Mouse (Mus musculus): ENCODE measurements at regions not wholly inside any gene's neighbourhood (a gene's known extent, or its start where the extent isn't known, plus 50 kb on each side); places are given as distances from the start of the nearest gene placed in this dataset.

DNA sequence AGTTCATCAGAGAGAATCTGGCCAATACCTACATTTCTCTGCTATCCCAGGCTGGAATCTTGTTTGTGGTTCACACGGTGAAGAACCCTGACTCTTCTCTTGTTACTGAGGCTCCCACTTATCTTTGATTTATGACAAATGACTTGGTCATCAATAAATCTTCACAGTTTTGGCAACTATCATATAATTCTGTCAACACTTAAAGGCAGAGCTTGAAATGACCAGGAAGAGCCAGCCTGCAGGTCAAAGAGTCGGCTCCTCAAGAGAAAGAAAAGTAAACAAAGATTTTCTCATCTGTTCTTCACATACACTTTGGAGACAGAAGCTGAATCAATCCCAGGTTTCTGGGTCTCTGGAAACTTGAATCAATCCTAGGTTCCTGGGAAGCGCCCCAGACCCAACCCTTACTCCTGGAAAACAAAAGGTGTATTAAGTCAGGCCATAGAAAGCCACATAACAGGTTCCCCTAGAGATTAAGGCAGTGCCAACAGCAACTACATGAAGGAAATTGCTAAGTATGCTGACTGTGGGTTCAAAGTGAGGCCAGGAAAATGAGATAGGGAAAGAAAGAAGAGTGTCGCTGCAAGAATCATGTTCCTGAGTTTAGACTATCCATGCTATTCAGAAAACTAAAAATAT is 56.7 kb upstream of the Mad2l1 start:
- no peak for DNase-seq (ENCODE audit: extremely low spot score in 1 of 2, low spot score in 1 of 2)

DNA sequence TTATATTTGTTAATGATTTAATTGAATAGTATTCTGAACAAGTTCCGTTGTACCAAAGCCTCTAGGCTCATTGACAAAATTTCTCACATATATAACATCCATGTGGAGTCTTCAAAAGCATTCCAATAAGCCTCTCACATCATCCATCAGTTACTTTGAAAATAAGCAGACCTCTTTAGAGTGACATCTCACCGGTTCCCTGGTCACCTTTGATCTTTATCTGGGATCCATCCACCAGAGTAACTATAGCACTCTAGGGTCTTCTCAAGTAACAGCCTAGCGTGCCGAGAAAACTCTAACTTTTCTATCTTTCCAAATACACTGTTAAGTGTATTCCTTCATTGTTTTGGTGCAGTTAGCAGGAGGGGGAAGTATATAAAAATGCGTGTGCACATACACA is 55.6 kb upstream of the Mad2l1 start:
- DNase-seq (ENCODE audit: extremely low spot score in 1 of 2, low spot score in 1 of 2), result no peak

DNA sequence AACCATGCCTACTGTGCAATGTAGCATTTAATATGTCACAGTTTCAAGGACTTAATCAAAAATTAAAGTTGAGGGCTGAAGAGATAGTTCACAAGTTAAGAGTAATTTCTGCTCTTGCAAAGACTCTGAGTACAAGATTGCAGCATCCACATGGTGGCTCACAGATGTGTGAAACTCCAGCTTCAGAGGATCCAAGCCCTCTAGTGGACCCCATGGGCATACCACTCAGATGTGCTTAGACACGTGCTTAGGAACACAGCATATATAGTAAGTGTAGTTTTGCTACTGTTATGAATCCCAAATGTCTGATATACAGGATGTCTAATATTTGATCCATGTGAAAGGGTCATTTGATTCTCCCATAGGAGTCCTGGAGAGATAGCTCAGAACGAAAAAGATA is 55.0 kb upstream of the Mad2l1 start:
- no peak for DNase-seq (ENCODE audit: extremely low spot score in 1 of 2, low spot score in 1 of 2)

DNA sequence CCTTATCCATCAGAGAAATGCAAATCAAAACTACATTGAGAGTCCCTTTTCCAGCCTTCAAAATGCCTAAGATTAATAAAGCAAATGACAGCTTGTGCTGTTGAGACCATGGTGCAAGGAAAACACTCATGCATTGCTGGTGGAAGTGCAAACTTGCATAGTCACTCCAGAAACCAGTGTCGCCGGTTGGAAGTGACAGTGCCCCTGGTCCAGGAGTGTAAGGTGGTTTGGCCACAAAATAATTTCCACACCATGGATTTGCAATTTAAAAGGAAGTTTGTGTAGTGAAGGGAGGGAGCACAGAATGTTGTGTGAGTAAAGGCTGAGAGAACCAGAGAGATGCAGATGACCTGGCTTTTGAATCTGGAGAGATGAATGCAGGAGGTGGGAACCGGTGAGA is 52.4 kb upstream of the Mad2l1 start:
- DNase-seq (ENCODE audit: extremely low spot score in 1 of 2, low spot score in 1 of 2), result no peak

Data from layer of hippocampus, postnatal 25 days (tissue).